Mouse (Mus musculus): ENCODE data around the gene Tmcc2. TPM values are rescaled to one million over a fixed set of nuclear protein-coding genes. Genes with fewer than 3 reads are reported as not detected.

Tmcc2 gene
- total RNA-seq, 2 experiments from 2014 or later = 29.6 to 34.5 TPM

DNA sequence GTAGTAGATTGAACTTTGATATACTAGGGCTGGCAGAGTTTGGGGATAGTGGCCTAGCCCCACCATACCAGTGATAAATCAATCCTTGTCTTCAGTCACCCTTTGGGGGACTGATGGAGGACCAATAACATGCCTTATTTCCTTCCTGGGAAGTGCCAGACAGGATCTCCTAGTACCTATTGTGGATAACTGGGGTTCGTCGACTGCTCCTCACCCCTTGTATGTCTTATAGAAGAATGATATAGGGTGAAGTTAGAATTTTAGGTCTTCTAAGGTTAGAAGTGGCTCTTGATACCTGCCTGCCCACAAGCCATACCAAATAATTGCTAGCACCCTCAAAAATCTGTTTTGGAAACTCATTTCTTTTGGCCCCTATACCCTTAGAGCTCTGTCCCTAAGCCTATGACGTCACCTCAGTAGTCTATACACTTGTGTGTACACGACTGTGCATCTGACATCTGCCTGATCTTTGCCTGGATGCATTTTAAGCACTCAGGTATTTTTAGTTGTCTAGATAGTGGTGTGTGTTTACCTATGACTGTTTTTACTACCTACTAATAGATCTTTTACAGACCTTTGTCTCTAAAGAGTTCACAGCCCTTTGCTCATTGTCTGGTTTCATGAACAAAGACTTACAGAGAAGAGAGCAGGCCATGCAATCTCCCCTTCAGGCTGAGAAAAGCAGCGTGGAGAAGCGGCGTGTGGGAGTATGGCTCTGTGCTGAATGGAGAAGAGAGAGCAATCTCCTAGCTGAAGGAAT is 69.1 kb downstream of the Tmcc2 start:
- intact Hi-C loops (cut with DNase I) = no loop called here
- no peak for DNase-seq

DNA sequence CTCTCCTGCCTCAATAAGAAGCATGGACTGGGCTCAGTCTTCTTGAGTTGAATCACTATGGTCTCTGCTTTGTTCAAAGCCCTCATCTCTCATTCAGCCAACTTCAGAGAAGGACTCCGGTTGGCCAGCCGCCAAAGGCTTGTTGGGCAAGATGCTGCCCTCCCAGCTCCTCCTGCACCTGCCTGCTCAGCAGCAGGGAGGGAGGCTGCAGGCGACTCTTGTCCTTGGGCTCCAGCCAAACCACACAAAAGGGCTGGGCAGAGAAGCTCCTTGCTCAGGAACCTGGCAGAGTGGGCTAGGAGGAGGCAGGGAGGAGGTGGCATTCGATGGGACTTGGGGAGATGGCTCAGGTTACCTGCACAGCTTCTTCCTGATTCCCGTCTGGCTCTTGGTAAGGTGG is 71.8 kb downstream of the Tmcc2 start:
- intact Hi-C loops (cut with DNase I) = no loop called here
- DNase-seq = peak in 1 of 2 experiments; percentile 39

DNA sequence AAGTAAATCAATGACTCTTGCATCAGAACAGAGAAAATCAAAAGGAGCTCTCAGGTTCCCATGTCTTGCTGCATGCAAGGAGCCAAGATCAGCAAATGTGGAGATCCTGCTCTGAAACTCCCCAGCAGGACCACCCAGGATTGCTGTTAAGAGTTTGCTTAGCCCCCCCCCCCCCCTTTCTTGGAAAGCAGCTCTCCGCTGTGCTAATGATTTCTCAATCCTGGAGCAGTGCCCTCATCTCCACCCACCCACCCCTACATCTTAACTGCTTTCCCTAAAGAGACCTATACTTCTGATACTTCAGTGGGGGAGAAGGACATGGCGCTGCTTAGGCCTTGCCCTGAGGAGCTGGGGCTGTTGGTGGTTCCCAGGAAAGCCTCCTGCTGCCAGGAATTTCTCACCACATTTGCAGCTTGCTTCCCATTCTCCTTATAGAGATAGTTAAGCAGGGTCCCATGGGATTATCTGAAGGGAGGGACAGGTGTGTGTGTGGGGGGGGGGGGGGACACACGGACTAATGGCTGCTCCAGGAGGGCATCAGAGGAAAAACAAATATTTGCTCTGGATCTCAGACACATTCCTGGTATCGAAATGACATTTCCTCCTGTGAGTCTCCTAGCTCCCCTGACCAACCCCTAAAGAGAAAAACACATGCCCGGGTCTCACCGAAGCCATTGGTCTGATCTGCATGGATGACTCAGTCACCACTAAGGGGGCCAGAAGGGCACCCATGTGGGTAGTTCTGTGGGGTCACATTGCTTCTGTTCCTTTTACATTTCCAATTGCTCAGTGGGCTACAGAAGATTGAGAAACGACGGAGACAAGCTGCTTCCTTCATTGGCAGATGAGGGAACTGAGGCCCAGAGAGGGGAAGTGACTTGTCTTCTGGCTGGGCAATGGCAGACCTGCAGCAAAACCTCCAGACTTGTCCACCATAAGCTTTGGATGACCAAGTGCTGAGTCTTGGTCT is 72.9 kb downstream of the Tmcc2 start:
- no peak for DNase-seq
- intact Hi-C loops (cut with DNase I) = no loop called here

DNA sequence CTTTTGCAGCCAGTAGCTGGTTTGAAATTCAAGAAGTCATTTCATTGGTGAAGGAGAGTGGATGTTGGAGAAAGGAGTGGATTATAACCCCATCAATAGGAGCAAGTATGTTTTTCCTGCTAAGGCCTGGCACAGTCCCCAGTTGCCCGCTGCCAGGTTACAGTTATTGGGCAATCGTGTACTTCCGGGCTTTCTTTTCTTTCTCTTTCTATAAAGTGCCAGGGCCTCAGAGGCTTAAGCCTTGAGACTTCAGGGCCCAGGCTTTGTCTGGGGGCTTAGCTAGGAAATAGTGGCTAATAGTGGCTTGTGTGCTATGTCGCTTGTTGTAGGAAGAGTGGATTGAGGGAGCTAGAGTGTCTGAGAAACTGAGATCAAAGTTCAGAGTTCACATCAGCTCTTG is 73.7 kb downstream of the Tmcc2 start:
- intact Hi-C loops (cut with DNase I) = no loop called here

DNA sequence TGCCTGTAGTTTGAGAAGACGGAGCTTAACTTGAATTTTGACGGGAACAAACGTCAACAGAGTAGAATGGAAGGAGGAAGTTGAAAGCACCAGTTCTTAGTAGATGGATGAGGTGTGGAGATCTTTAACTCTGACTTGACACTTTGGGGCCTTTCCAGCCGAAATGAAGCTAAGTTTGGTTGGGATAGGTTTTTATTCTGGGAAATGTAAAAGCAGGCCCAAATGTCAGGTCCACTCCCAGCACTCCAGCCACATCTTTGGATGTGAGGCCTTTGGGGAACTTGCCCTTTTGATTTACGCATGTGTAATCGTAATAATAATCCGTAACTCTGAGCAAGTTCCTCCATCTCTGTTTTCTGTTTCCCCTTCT is 74.5 kb downstream of the Tmcc2 start:
- intact Hi-C loops (cut with DNase I) = no loop called here
- no peak for DNase-seq

More for the DNA sequence above, 73.7 kb downstream of the Tmcc2 start:
- no peak for DNase-seq

DNA sequence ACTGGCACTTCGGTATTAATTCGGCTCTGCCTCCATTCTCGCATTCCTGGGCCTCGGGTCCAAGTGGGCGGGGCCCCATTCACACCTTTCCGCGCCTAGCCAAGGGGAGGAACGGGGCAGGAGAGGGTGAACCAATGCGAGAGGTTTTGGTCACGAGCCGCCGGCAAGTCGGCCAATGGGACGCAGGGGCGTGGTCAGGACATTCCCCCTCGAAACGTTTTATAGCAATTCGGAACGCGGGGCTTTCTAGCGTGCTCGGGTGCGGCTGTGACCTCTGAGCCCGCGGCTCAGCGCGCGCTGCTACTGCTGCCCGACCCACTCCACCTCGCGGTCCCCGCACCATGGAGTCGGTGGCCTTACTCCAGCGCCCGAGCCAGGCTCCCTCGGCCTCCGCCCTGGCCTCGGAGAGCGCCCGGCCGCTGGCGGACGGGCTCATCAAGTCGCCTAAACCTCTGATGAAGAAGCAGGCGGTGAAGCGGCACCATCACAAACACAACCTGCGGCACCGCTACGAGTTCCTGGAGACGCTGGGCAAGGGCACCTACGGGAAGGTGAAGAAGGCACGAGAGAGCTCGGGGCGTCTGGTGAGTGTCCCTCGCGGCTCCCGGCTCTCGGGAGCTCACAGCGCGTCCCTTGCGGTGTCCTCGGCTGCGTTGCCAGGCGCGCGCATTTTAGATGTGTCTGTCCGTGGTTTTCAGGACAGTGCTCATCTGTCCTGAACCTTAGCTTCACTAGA is 75.0 kb downstream of the Tmcc2 start, which contains the start of gene Nuak2:
Gene Nuak2 (plus strand): TSS at position 238 of the 736 bp plus-strand sequence.
- intact Hi-C loops (cut with DNase I) = no loop called here
- peak; percentile 73 to 85 for DNase-seq

DNA sequence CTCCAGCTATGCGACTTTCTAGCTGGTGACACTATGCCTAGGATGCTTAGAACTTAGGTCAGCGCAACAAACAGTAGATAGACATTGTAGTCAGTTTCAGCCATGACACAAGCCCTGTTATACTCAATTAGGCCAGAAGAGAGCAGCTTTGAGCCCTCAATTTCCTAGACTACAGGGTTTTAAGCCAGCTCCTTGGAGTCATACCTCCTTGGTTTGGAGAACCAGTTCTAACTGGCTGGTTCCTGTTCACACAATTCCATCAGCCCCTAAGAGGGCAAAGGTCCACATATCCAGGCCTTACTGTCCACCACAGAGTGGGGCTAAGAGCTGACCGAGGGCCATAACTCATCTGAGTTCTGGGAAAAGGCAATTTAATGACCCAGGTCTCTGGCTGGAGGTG is 78.4 kb downstream of the Tmcc2 start:
- intact Hi-C loops (cut with DNase I) = loop anchor here (1.0 kb wide), 1 partner anchor 43 kb away; no protein-coding TSS in a partner anchor
- no peak for DNase-seq

DNA sequence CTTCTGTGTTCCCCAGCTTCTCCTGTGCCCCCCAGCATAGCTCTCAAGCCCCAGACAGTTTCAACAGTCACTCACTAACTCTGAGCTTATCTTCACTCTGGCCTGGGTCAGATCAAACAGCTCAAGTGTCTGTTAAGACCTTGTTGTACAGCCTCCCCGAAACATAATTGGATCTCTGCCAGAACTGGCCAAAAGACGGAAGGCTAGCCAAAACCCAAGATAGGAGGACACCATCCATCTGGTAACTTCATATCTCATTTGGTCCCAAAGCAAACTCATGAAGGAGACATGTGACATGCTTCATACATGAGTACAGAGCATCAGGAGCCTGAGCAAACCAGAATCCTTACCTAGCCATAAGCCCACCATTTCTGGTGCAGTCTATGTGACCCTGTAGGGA is 79.0 kb downstream of the Tmcc2 start:
- intact Hi-C loops (cut with DNase I) = loop anchor here (1.0 kb wide), 1 partner anchor 43 kb away; no protein-coding TSS in a partner anchor
- no peak for DNase-seq

DNA sequence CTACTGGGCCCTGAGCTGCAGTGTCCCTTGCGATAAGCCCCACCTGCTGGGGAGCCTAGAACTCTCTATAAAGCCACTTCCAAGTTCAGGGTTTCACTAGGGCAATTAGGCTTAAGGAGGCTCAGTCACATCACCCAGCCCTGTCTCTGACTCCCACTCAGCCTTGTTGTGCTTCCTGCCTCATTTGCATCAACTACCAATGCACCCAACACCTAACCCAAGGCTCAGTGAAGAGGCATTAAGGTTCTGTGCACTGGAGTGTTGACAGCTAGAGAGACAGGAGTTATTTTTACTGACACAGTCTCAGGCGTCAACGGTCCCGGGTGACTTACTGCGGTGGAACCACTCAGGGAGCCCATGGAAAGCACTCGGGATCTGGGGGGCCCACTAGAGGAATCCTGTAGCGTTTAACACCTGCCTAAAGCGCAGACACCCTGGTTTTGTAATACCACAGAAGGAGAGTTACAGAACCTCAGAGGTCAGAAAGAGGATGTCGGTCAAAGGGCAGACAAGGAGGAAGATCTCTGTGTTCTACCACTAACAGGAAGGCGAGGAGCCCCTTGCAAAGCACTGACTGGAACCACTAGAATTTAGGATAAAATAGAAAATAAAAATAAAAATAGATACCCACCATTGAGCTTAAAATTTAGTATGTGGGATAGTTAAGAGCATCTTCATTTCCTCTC is 79.8 kb downstream of the Tmcc2 start:
- no peak for DNase-seq
- intact Hi-C loops (cut with DNase I) = no loop called here

DNA sequence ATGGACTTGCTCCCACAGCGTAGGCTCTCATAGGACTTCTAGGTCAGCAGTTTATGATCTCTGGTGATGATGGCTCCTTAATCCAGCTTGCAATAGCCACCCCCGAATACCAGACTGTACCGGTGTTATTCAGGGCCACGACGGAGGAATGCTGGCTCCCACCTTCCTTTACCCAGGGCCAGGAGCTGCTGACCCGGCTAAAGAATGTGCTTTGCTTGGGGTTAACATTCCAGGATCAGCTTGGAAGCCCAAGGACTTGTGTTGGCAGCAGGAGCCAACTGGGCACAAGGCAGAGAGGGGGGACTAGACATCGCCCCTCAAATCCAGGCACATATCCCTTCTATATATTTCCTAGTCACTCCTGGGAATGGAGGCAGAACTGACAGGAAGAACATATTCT is 80.3 kb downstream of the Tmcc2 start:
- DNase-seq = no peak
- intact Hi-C loops (cut with DNase I) = no loop called here

DNA sequence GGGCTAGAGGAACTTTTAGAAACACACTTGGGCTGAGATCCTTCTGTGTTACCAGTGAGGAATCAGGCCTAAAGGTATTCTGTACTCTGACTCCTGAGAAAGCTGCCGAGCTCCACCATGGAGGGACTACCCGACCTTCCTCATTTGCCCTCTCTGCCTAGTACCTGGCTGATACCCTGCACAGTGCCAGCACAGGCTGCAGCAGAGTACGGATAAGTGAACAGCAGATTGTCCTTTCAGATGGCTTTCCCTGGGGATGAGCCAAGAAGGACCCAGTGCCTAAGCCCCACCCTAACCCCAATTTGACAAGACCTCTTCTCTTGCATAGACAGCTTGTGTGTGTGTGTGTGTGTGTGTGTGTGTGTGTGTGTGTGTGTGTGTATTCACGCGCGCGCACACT is 82.4 kb downstream of the Tmcc2 start:
- no peak for DNase-seq
- intact Hi-C loops (cut with DNase I) = loop anchor here (5.0 kb wide), 1 partner anchor 96 kb away; no protein-coding TSS in a partner anchor

DNA sequence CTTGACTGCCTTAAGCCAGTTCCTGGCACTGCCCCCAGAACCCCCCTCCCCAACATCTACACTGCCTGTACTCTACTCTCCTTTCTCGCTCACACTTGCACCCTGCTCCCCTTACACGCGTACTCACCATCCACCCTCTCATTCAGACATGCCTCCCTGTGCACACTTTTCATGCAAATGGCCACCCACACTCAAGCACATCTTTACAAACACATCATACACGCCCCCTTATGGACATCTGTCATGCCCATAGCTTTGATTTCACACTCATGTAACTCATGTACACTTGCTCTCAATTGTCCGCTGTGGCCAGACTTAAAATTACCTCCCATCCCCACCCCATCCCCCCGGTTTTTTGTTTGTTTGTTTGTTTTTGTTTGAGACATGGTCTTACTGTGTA is 83.1 kb downstream of the Tmcc2 start:
- intact Hi-C loops (cut with DNase I) = loop anchor here (5.0 kb wide), 1 partner anchor 96 kb away; no protein-coding TSS in a partner anchor
- no peak for DNase-seq

DNA sequence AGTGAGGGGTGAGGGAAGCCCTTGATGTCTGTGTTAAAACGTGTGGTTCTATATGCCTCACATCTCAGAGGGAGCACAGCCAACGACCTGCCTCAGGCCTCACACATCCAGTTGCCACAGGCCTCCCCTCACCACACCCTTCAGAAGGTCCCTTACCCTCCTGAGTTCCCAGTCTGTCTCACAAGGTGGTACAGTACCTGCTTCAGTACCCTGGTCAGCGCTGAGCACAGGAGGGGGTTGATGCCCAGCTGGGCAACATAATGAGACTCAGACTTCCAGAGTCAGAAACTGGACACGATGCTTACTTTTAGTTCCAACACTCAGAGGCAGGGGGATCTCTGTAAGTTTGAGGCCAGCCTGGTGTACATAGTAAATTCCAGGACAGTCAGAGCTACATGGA is 84.3 kb downstream of the Tmcc2 start:
- DNase-seq = no peak
- intact Hi-C loops (cut with DNase I) = loop anchor here (5.0 kb wide), 1 partner anchor 95 kb away; no protein-coding TSS in a partner anchor

Other genes with a start within 250 kb of the Tmcc2 start
- gene Lemd1, start 199.8 kb downstream of the Tmcc2 start, total RNA-seq (2021) = not detected
- gene AC124108.1, start 199.8 kb downstream of the Tmcc2 start, total RNA-seq (2021) = not detected
- not detected for gene Gm10188, start 161.5 kb downstream of the Tmcc2 start, total RNA-seq (2021)
- gene Klhdc8a, start 92.7 kb downstream of the Tmcc2 start, total RNA-seq (2021) = under 1 TPM; 0.07 to 0.10 TPM
- gene Nuak2, start 75.2 kb downstream of the Tmcc2 start, total RNA-seq (2021) = under 1 TPM; 0.59 to 0.99 TPM
- gene Dstyk, start 26.3 kb upstream of the Tmcc2 start, total RNA-seq (2021) = 1 to 10 TPM; 8.9 to 9.2 TPM
- 10 to 100 TPM; 14.2 to 20.0 TPM for gene Rbbp5, start 86.1 kb upstream of the Tmcc2 start, total RNA-seq (2021)
- 1 to 10 TPM in 1 of 2 experiments, under 1 TPM in 1; 0.82 to 1.3 TPM for gene Tmem81, start 114.9 kb upstream of the Tmcc2 start, total RNA-seq (2021)
- gene Cntn2, start 152.0 kb upstream of the Tmcc2 start, total RNA-seq (2021) = not detected